Mouse (Mus musculus) megakaryocyte, embryonic 14.5 days (primary cell): ENCODE results near the gene Pdcd6. TPM values are rescaled to one million over a fixed set of nuclear protein-coding genes. Genes with fewer than 3 reads are reported as not detected.
A peak's percentile ranks its signal among the peaks of the same experiment; 100 is the strongest.

Experiments
- H3K27me3 ChIP-seq: replicated peaks from 2 replicates; pipeline ENCODE3; 2012; ENCODE audit warnings: inconsistent platforms
- H3K36me3 ChIP-seq: replicated peaks from 2 replicates; pipeline ENCODE3; 2012; ENCODE audit warnings: low read length, inconsistent platforms, mixed read lengths
- H3K4me1 ChIP-seq: 2 replicates; pipeline ENCODE4 v1.6.1; 2012; ENCODE audit warnings: inconsistent platforms
- H3K4me3 ChIP-seq: replicated peaks from 2 replicates; pipeline ENCODE3; 2012; ENCODE audit warnings: moderate library complexity, mild to moderate bottlenecking, inconsistent platforms
- H3K9me3 ChIP-seq: 2 replicates; pipeline ENCODE4 v1.6.1; 2012; ENCODE audit warnings: inconsistent platforms
- FLI1 ChIP-seq: IDR thresholded peaks from 2 replicates; pipeline ENCODE4 v1.6.1; 2012; ENCODE audit warnings: low read length, inconsistent platforms, mixed read lengths
- GATA1 ChIP-seq: IDR thresholded peaks from 3 replicates; pipeline ENCODE4 v1.6.1; 2012; ENCODE audit warnings: mixed read lengths, low read length, inconsistent platforms, borderline replicate concordance
- polyA plus RNA-seq: library from polyadenylated mRNA; stranded (reverse); fragments of >175 nt; gene quantifications from 2 replicates; pipeline ENCODE4 v1.2.3, GENCODE M21; 2012; ENCODE audit warnings: low replicate concordance; ENCODE audit not compliant: insufficient read depth

The Pdcd6 gene
- polyA plus RNA-seq, 1 experiment, result 41.2 TPM

DNA sequence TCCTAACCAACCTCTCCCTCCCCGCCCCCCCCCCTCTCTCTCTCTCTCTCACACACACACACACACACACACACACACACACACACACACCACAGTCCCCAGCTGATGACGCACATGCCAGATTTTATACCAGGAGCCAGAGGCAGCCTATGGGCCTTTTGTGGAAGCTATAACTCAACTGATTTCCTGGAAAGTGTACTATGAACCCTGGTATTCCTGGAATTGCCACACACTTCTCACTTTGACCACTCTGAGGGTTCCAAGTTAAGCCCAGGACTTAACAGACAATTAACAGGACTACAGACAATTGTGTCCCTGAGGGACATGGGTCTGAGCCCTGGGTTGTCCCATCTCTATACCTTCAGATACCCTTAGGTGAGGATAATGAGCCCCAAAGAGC is 35.1 kb downstream of the Pdcd6 start:
- no peaks in the 10 kb centered on the region for H3K9me3 ChIP-seq
- no peak overlapping the region for H3K4me3 ChIP-seq
- no peaks in the 10 kb centered on the region for H3K27me3 ChIP-seq
- peaks cover 30% of the 10 kb centered on the region for H3K4me1 ChIP-seq
- no peaks in the 10 kb centered on the region for H3K36me3 ChIP-seq
- TF ChIP-seq FLI1, result no peak

DNA sequence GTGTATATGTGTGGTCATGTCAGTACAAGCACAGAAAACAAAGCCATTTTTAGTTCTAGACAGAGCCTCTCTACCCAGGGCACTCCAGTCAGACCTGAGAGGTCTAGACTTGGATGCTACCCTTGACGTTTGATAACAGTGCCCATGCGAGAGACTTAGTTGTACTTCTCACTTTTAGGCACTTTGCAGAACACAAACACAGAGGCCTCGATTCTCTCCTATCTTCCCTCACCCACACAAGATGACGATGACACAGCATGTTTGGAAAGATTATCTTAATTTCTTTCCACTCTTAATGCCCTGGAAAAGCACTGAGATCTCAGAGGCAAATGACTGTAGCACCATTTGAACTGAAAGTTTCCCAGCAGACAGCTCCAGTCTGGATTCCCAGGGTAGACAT is 41.7 kb downstream of the Pdcd6 start:
- Histone ChIP-seq H3K4me3 (no peak overlapping the region), H3K27me3 (peaks cover 2% of the 10 kb centered on the region), H3K4me1 (peaks cover 53% of the 10 kb centered on the region), H3K36me3 (no peaks in the 10 kb centered on the region), H3K9me3 (no peaks in the 10 kb centered on the region)
- TF ChIP-seq FLI1 (no peak), GATA1 (no peak)

DNA sequence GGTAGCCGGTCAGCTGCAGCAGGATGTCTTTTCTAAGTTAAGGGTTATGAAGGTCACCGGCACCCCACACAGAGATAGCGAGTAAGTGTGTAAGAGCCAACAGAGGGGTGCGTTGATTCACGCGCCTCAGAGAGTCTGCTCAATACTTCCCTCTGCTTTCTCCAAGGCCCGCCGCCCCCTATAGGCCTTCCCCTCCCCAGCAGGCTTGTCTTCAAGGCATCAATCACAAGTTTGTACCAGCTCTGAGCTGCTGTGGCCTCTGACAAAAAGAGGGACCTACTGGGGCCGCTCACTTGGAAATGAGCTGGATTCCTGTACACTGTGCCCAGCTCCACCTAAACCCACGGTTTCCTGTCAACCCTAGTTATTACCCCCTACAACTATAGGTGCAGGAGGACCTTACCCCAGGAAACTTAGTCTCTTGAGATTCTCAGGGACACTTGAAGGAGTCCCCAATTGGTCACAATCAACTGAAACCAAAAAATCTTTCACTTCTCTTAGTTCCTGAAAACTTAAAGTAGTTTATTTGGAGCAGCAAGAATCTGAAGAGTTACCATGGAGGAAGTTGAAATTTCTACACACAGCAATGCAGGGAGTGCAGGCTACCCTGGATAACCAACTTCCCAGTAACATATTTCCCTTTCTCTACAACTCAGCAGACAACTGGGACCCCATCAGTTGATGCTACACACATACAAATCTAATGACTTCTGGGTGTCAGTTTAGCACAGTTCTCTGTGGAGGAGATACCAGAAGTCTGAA is 57.0 kb downstream of the Pdcd6 start:
- Histone ChIP-seq H3K27me3 (peaks cover 11% of the 10 kb centered on the region), H3K4me1 (peaks cover 57% of the 10 kb centered on the region), H3K4me3 (peak overlapping the region; percentile 89), H3K9me3 (no peaks in the 10 kb centered on the region), H3K36me3 (no peaks in the 10 kb centered on the region)
- TF ChIP-seq GATA1, result no peak
- no peak for TF ChIP-seq FLI1

DNA sequence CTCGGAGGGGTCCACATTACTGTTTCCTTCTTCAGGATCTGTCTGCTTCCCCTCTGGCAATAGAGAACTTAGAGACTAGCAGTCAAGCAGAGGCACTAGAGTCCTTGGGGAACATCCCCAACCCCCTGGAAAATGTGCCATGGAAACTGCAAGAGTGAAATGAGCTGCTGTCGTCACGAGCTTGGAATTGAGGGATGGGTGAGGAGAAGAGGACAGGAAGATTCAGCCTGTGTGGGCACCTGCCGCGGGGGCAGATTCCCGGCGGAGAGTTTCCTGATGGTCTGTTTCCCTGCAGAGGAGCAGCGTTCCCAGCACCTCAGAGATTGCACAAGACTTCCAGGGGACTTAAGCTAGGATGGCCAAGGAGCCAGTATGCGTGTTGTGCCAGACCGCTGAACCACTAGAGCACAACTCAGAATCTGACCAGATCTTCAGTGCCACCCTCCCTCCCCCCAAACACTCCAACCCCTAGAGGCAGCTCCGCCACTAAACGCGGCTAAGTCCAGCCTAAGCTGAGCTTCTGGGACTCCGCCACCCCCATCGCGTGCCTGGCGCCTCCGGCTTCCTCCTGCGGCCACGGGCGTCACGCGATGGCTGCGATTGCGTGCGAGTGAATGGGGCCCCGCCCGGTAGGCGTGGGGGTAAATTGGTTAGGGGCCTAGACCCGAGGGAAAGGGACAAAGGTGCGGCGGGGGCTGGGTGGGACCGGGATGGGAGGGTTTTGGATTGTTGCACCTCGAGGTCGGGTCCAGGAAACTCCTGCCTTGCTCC is 57.7 kb downstream of the Pdcd6 start:
- Histone ChIP-seq H3K27me3 (peaks cover 11% of the 10 kb centered on the region), H3K36me3 (no peaks in the 10 kb centered on the region), H3K4me1 (peaks cover 57% of the 10 kb centered on the region), H3K4me3 (peak overlapping the region; percentile 89), H3K9me3 (no peaks in the 10 kb centered on the region)
- TF ChIP-seq GATA1 (no peak), FLI1 (no peak)

Other genes with a start within 250 kb of the Pdcd6 start
- gene Slc9a3, start 196.1 kb downstream of the Pdcd6 start, polyA plus RNA-seq, result not detected in 2 replicates
- gene Exoc3, start 108.8 kb downstream of the Pdcd6 start, polyA plus RNA-seq, result 18.1 TPM in 1 of 2 replicates, not detected in the other
- gene Ahrr, start 25.2 kb downstream of the Pdcd6 start, polyA plus RNA-seq, result 0.16 TPM in 1 of 2 replicates, not detected in the other
- gene Sdha, start 32.7 kb upstream of the Pdcd6 start, polyA plus RNA-seq, result 1.7 and 11.3 TPM in 2 replicates
- gene Ccdc127, start 32.7 kb upstream of the Pdcd6 start, polyA plus RNA-seq, result 0.39 and 0.74 TPM in 2 replicates
- gene Lrrc14b, start 46.4 kb upstream of the Pdcd6 start, polyA plus RNA-seq, result not detected in 2 replicates
- gene Zfp72, start 73.3 kb upstream of the Pdcd6 start, polyA plus RNA-seq, result not detected in 2 replicates
- gene Ftl1-ps1, start 82.1 kb upstream of the Pdcd6 start, polyA plus RNA-seq, result 42.6 and 52.8 TPM in 2 replicates
- gene Zfp825, start 176.4 kb upstream of the Pdcd6 start, polyA plus RNA-seq, result 1.2 TPM in 1 of 2 replicates, not detected in the other